Mouse (Mus musculus) liver, embryonic 14.5 days (tissue): ENCODE measurements around the gene Tmem260. TPM values are rescaled to one million over a fixed set of nuclear protein-coding genes. Genes with fewer than 3 reads are reported as not detected.
A peak's percentile ranks its signal among the peaks of the same experiment; 100 is the strongest.

Experiments
- ATAC-seq: fragments of 200-750 bp; cut with Nextera tagmentation; 2 replicates; pipeline ENCODE4 v1.8.0; 2017; ENCODE audit warnings: moderate number of reproducible peaks, mild to moderate bottlenecking, moderate library complexity; ENCODE audit not compliant: insufficient read depth
- DNase-seq, 3 experiments: peaks; one replicate each; pipeline ENCODE4 v3.0.0-alpha.2; 2012 to 2013; ENCODE audit warnings: low read depth in 3 of 3, low spot score in 3 of 3
- H3K27ac ChIP-seq: fragments of 300-500 bp; sonication (generic); 2 replicates; pipeline ENCODE4 v1.5.1; 2014; ENCODE audit warnings: moderate library complexity, mild to moderate bottlenecking, control low read depth, inconsistent platforms
- H3K27me3 ChIP-seq: fragments of 300-500 bp; sonication (generic); 2 replicates; pipeline ENCODE4 v1.6.1; 2014; ENCODE audit warnings: mild to moderate bottlenecking, low read length, moderate library complexity; ENCODE audit not compliant: control insufficient read depth, insufficient read depth
- H3K36me3 ChIP-seq: fragments of 300-500 bp; sonication (generic); replicated peaks from 2 replicates; pipeline ENCODE4 v1.6.1; 2014; ENCODE audit warnings: low read depth; ENCODE audit not compliant: control insufficient read depth, insufficient read depth
- H3K4me1 ChIP-seq, 2 experiments: fragments of 200-500 bp in 1 of 2; fragments of 300-500 bp in 1 of 2; sonication (generic) in 1 of 2; replicated peaks; 2 replicates each; pipeline ENCODE4 v1.6.1; 2012 to 2014; ENCODE audit warnings: antibody characterized with exemption in 1 of 2, inconsistent platforms in 1 of 2, low read length in 1 of 2; ENCODE audit not compliant: control insufficient read depth in 2 of 2, insufficient read depth in 2 of 2
- H3K4me2 ChIP-seq: fragments of 300-500 bp; sonication (generic); 2 replicates; pipeline ENCODE4 v1.6.1; 2014; ENCODE audit warnings: low read depth, mild to moderate bottlenecking, control low read depth, moderate library complexity
- H3K4me3 ChIP-seq, 2 experiments: fragments of 200-500 bp in 1 of 2; fragments of 300-500 bp in 1 of 2; sonication (generic) in 1 of 2; 2 replicates each; pipeline ENCODE4 v1.5.1; 2012 to 2014; ENCODE audit warnings: low read depth in 2 of 2, low read length in 2 of 2, mild to moderate bottlenecking in 2 of 2, control low read depth in 1 of 2, inconsistent platforms in 1 of 2, moderate library complexity in 1 of 2; ENCODE audit not compliant: insufficient read depth in 1 of 2
- H3K9ac ChIP-seq: fragments of 300-500 bp; sonication (generic); replicated peaks from 2 replicates; pipeline ENCODE4 v1.6.1; 2014; ENCODE audit warnings: mild to moderate bottlenecking, control low read depth, moderate library complexity
- H3K9me3 ChIP-seq: fragments of 300-500 bp; sonication (generic); 2 replicates; pipeline ENCODE4 v1.6.1; 2016; ENCODE audit warnings: low read length, mixed read lengths; ENCODE audit not compliant: control insufficient read depth
- CTCF ChIP-seq: IDR thresholded peaks from 2 replicates; pipeline ENCODE4 v1.5.1; 2016; ENCODE audit warnings: antibody characterized with exemption, low read depth, control low read depth
- EP300 ChIP-seq: IDR thresholded peaks from 2 replicates; pipeline ENCODE4 v1.6.1; 2016; ENCODE audit warnings: antibody characterized with exemption, low read depth
- WGBS: fragments of 180-500 bp; shearing (Covaris S2); extraction: QIAGEN DNeasy Blood & Tissue Kit; methylation state at CpG from one replicate; pipeline ENCODE4 v1.1.7; 2014; ENCODE audit not compliant: insufficient replicate concordance; 5-methylcytosine and 5-hydroxymethylcytosine counted together
- polyA plus RNA-seq, 2 experiments: library from polyadenylated mRNA; depleted of rRNA in 1 of 2; stranded (reverse) in 1 of 2; unstranded in 1 of 2; fragments of >200 nt; fragmentation: Nextera tagmentation in 1 of 2; extraction: Ambion mirVana in 1 of 2; gene quantifications; 2 replicates each; pipeline versions ENCODE4 v1.2.1 to v1.2.3; 2012 to 2014

The Tmem260 gene
- polyA plus RNA-seq, 2 experiments: 4.0 to 6.1 TPM

DNA sequence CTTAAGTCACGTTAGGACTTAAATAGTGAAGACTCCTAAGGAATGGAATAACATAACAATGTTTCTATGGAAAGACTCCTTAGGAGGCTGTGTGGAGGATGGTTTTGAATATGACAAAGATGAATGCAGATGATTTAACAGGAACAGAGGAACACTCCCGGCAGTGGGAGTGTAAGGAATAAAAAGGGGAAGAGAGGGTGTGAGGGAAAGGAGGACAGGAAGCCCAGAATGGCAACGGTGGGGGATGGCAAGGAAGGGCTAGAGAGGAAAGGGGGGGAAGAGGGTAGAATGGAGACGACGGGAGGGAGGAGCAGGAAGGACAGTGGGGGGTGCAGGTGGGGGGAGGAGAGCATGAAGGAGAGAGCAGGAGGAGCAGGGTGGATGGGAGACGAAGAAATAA lies 24.4 kb upstream of the Tmem260 start:
- no peak for DNase-seq
- H3K27me3 ChIP-seq: no peaks in the 10 kb centered on the region
- no peak overlapping the region for H3K4me3 ChIP-seq
- H3K9ac ChIP-seq: no peak overlapping the region
- H3K4me1 ChIP-seq: no peaks in the 10 kb centered on the region; a peak in 1 of 4 replicates
- WGBS: 10% methylated on average over 6 of the region's 6 CpGs
- no peak for TF ChIP-seq EP300
- TF ChIP-seq CTCF: no peak
- H3K36me3 ChIP-seq: no peaks in the 10 kb centered on the region
- ATAC-seq: no peak
- H3K27ac ChIP-seq: no peak overlapping the region
- no peaks in the 10 kb centered on the region for H3K9me3 ChIP-seq
- no peak overlapping the region for H3K4me2 ChIP-seq

DNA sequence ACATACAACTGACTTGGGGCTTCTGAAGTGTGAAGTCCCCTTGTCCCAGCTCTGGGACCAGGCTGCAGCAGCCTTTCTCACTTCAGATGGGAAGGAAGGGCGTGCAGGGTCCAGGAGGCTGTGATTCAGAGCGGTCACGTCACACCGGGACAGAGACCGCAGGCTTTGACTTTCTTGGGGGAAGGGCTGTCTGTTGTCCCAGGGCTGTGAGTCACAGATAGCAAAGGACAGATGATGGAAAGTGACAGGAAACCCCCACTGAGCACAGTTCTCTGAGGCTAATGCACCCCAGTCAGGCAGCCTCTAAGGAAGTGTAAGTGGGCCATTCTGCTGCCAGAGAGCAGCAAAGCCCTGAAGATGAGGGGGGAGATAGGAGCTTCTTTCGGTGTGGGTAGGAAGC lies 23.9 kb upstream of the Tmem260 start:
- Histone ChIP-seq H3K27me3 (no peaks in the 10 kb centered on the region), H3K4me3 (no peak overlapping the region), H3K4me2 (peak overlapping the region; percentile 4; the same call in 1 of the 2 replicates), H3K4me1 (no peaks in the 10 kb centered on the region; a peak in 1 of 4 replicates), H3K9me3 (no peaks in the 10 kb centered on the region), H3K36me3 (no peaks in the 10 kb centered on the region), H3K27ac (no peak overlapping the region), H3K9ac (no peak overlapping the region)
- ATAC-seq (peak; percentile 11; the same call in 1 of the 2 replicates), DNase-seq (peak in 1 of 3 experiments; percentile 37)
- TF ChIP-seq CTCF: no peak
- no peak for TF ChIP-seq EP300
- 2% methylated on average over 6 of the region's 6 CpGs for WGBS

DNA sequence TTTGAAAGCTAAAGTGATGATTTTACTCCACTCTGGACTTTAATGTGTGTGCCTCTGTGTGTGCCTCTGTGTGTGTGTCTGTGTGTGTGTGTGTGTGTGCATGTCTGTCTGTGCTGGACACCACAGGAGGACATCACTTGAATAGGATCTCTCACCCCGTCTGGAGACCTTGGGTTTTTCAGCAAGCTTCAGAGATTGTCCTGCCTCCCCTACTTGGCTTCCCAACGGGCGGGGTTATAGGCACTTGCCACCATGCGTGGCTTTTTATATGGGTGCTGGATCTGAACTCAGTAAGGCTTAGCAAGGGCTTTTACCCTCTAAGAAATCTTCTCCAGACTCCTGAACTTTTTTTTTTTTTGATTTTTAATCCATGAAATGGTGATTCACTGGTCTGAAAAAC lies 23.5 kb upstream of the Tmem260 start:
- no peak for TF ChIP-seq EP300
- TF ChIP-seq CTCF: no peak
- WGBS: 12% methylated on average over 4 of the region's 4 CpGs
- DNase-seq (no peak), ATAC-seq (no peak)
- Histone ChIP-seq H3K36me3 (no peaks in the 10 kb centered on the region), H3K9me3 (no peaks in the 10 kb centered on the region), H3K4me1 (no peaks in the 10 kb centered on the region; a peak in 1 of 4 replicates), H3K4me2 (no peak overlapping the region), H3K9ac (no peak overlapping the region), H3K27ac (no peak overlapping the region), H3K27me3 (no peaks in the 10 kb centered on the region), H3K4me3 (no peak overlapping the region)

DNA sequence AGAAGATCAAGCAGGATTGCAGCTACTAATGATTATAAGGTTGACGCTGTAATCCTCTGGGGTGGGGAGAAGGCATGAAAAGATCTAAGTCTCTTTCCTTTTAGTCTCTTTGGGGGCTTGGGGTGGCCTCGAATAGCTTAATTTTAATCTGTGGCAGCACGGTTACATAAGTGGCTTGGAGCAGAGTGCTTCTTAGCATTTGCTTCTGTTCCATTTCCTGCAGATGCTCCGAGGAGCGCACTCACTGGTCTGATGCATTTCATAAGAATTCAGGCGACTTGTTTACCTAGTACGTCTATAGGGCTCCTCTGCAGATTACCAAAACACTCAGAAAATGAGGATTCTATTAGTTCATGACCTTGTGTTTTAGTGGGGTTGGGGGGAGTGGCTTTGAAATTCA lies 23.0 kb upstream of the Tmem260 start:
- Histone ChIP-seq H3K4me3 (no peak overlapping the region), H3K27me3 (no peaks in the 10 kb centered on the region), H3K9ac (no peak overlapping the region), H3K36me3 (no peaks in the 10 kb centered on the region), H3K4me2 (no peak overlapping the region), H3K4me1 (no peaks in the 10 kb centered on the region; a peak in 1 of 4 replicates), H3K9me3 (no peaks in the 10 kb centered on the region), H3K27ac (no peak overlapping the region)
- TF ChIP-seq CTCF (no peak), EP300 (no peak)
- no peak for DNase-seq
- WGBS: 23% methylated on average over 7 of the region's 7 CpGs
- no peak for ATAC-seq

DNA sequence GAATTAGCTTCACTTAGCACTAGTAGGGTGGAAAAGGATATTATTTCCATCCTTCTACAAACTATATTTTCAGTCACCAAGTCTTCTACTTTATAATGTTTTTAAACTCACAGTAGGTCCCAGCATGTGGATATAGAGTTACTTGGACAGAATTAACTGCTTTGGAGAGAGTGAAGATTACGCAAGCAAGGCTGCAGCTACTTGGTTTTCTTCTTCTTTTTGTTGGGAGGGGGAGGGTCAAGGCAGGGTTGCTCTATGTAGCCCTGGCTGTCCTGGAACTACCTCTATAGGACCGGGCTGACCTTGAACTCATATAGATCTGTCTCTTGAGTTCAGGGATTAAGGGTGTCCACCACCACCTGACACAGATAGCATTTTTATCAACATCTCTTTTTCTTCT lies 13.9 kb upstream of the Tmem260 start:
- Histone ChIP-seq H3K9ac (no peak overlapping the region), H3K27me3 (no peaks in the 10 kb centered on the region), H3K9me3 (no peaks in the 10 kb centered on the region), H3K36me3 (no peaks in the 10 kb centered on the region), H3K4me3 (no peak overlapping the region), H3K4me2 (no peak overlapping the region), H3K27ac (no peak overlapping the region), H3K4me1 (no peaks in the 10 kb centered on the region)
- 48% methylated on average over 2 of the region's 2 CpGs for WGBS
- no peak for ATAC-seq
- no peak for DNase-seq
- TF ChIP-seq EP300 (no peak), CTCF (no peak)
